Mouse (Mus musculus) NIH3T3 (cell line): ENCODE results near the gene Galnt18.
A peak's percentile ranks its signal among the peaks of the same experiment; 100 is the strongest.

ENCODE experiments used
- DNase-seq: peaks from one replicate; pipeline ENCODE4 v3.0.0-alpha.2; 2012; ENCODE audit warnings: low read depth

Gene Galnt18

GRCm38 (mm10) chr7:111771251-111771801 is 8.5 kb downstream of the Galnt18 start:
- DNase-seq, result no peak

- no peak for DNase-seq
Observed at GRCm38 (mm10) chr7:111770585-111770984, 9.2 kb downstream of the Galnt18 start.

DNA sequence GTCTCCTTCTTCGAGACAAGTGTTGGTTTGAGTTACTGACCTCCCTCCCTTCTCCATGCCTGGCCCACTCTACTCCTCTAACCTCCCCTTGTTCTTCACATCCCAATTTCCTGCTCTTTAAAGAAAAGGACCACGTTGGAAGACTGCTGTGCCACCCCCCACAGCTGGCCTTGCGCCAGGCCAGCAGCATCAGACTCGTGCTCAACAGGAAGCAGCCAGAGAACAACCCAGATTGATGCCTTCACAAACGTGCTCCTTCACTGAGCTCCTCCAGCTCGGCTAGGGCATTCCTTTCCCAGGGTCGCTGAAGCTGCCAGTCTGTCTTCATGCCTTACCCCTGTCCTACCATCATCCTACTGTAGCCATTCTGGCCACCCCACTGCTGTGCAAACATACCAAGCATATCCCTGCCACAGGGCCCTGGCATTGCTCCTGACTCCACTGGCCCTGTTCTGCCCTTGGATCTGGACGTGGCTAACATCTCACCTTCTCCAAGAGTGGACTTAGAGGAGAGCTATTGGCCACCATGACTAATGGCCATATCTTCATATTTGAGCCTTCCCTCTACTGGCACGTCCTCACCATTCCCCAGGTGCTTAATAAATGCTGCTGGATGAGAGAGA is 13.5 kb downstream of the Galnt18 start:
- DNase-seq, result no peak

GRCm38 (mm10) chr7:111762754-111763153 is 17.0 kb downstream of the Galnt18 start:
- no peak for DNase-seq

DNA sequence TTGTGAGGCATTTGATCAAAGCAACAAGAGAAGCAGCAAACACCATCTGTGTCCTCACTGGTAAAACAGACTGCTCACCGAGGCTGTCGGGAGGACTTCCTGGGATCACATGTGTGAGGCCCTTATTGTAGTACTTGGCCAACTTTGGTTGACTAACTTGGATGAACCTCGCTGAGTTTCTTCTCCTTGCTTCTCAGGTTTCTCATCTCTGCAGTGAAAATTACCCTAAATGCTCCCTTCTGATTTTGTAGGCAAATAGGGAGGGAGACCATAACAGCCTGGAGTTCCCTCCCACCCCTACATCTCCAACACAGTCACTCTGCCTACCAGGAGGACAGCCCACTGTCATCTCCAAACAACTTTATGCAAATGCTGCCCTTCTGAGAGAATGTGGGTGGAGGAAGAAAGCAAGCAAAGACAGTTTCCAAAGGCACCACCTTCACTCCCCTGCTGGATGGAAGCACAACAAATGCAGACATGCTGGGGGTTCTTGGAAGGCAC is 31.2 kb downstream of the Galnt18 start:
- no peak for DNase-seq

- no peak for DNase-seq
Observed at GRCm38 (mm10) chr7:111744770-111745169, 35.0 kb downstream of the Galnt18 start.

DNA sequence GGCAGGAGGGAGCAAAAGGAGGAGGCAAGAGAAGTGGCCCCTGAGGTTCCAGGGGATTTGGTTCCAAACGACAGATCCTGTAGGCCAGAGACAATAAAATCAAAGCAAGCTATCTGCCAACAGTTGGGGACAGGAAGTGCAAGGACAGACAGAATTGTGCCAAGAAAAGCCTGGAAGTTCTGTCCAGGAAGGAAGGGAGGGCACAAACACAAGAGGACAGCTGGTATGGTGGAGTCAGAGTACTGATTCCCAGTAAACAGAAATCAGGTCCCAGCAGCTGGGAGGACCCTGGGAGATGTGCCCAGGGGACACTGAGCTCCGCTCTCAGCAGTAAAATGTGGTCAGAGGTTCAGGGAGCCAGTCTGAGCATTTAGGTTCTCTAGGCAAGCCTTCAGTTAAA is 38.2 kb downstream of the Galnt18 start:
- DNase-seq, result no peak

DNA sequence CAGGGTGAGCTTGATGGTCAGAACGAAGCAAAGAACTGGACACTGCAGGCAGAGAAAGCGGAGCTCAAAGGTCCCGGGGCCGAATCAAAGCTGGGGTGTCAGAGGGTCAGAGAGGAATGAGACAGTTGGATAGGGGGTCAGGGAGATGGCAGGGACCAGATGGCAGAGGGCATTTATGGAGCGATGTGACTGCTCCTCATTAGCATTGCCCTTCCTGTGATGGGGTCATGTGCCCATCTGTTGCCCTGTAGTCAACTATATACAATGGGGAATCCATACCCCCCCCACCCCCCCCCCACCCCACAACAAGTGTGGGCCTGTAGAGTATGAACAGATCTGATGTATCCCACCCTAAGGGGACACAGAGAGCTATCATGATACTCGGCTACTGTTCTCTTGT is 39.7 kb downstream of the Galnt18 start:
- no peak for DNase-seq

DNA sequence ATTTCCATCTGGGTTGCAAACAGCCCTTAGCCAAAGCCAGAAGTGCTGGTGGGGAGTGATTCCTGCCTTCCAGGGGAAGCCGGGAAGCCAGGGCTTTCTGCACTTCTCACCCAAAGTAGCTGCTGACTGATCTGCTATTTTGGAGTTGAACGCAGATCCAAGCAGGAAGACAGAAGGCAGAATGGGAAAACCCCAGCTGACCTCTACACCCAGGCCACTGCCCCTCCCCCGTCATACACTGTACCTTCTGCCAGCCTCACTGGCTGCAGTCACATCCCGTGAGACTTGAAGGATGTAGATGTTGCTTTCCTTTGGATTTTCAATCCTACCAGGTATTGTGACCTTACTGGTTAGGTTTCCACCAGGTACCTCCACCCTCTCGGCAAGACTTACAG is 40.4 kb downstream of the Galnt18 start:
- no peak for DNase-seq

GRCm38 (mm10) chr7:111738456-111739370 is 41.1 kb downstream of the Galnt18 start:
- DNase-seq, result no peak

- peak; percentile 9 for DNase-seq
Observed at GRCm38 (mm10) chr7:111737426-111737825, 42.4 kb downstream of the Galnt18 start.

- peak; percentile 68 for DNase-seq
Observed at GRCm38 (mm10) chr7:111736365-111736764, 43.4 kb downstream of the Galnt18 start.

DNA sequence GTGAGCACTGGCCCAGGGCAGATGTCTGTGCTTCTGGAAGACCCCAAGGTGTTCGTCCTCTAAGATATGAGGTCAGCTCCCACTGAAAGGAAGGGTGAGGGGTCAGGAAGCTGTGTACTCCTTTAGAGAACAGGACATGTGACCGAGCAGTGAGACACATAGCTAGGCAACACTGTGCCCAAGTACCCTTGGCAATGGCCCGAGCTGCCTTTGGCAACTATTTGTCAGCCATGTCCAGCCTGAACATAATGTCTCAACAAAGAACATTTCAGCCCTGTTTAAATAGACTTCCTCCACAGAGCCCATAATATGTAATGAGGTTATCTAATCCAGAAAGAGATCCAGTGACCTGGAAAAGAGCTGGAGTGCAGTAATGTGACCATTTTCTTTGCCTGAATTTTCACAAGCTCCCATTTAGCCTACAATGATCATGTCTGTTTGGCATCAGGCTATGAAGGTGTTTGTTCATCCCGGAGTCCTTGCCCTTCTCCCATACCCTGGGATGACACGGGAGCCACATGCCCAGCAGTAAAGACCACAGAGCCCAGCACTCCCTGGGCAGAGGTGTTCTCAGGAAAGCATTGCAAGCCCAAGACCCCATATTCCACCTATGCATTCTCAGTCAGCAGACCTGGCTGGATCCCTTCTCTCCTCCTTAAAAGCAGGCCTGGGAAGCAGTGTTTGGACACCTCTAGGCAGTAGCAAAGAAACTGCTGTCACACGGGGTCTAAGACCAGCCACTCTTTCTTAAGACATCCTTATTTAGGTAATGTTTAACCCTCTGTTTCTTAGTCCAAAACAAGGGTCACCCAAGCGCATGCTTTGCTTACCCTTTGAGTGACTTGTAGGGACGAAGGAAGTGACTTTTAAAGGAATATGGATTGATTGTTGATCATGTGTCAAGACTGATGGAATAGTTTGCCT is 49.2 kb downstream of the Galnt18 start:
- DNase-seq, result no peak

GRCm38 (mm10) chr7:111726928-111727327 is 52.8 kb downstream of the Galnt18 start:
- DNase-seq, result no peak

DNA sequence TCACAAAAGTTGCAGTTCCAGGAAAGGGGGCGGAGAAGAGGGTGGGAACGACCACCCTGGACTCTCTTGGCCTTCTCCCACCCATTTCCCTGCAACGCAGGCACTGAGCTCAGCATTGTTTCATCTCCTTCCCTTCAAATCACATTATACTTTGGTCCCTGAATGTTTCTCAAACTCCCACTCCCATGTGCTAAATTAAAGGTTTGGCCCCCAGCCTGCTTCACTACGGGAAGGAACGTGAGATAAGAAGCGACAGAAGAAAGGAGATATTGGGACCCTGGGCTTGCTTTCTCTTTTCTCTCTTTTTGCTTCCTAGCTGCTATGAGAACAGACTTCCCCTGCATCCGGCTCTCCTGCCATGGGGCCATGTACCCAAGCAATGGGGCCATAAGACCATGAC is 55.0 kb downstream of the Galnt18 start:
- no peak for DNase-seq

DNA sequence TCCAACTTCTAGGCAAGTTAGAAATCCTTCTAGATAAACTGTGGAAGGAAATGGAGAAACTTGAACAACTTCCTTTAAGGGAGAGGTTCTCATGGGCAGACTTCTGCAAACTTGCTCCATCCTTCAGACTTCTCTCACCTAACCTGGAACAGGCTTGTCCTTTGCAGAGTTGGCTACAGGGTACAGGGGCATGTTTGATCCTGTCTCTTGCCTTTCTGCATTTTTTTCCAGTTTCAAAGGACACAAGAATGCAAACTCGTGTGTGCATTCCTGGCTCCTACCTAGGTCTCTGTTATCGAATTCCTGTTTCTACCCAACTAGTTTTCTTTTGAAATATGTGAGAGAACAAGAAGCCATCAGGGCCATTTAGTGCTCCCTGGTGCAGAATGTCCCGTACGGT is 55.8 kb downstream of the Galnt18 start:
- DNase-seq, result no peak

- no peak for DNase-seq
Observed at GRCm38 (mm10) chr7:111721308-111721698, 58.5 kb downstream of the Galnt18 start.

- DNase-seq, result peak; percentile 15
Observed at GRCm38 (mm10) chr7:111720511-111721307, 59.1 kb downstream of the Galnt18 start.

DNA sequence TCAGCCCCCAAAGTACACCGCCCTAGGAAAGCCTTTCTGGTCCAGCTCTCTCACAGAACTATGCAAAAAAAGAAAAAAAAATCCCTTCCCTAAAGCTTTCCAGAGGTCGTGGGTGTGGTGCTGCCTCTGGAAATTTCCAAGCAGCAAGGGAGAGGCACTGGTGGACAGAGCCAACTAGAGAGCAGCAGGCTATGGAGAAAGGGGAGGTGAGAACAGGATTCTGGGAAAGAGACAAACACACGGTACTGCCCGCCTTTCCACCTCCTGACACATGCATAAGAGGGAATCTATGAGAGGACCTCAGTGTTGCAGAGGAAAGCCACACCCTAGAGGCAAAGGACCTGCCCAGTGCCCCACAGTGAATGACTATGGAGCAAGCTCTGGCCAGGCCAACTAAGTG is 60.9 kb downstream of the Galnt18 start:
- DNase-seq, result peak; percentile 53

DNA sequence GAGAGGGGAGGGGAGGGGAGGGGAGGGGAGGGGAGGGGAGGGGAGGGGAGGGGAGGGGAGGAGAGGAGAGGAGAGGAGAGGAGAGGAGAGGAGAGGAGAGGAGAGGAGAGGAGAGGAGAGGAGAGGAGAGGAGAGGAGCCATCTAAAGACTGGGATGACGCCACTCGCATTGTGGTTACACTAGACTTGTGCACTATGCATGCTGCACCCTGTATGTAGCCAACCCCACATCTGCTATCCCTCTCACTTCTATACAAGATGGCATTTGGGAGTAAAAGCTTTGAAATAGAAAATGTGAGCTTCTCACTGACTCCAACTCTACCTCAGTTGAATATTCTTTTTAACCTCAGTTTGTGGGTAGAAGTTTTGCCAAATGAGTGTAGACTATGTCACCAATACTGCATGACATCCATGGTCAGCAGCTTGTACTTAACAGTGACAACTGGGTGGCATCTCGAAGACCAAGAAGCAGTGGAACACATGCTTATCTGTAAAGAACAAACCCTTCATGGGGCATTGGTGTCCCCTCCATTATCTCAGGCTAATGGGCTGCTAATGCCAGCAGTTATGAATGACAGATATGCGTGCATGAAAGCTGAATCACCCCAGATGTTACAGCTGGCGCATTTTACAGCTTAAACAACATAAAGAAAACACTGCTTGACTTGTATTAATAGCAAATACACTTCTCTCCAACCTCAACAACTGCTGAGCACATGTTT is 65.0 kb downstream of the Galnt18 start:
- DNase-seq, result peak; percentile 5
